In genomic region chrX:7640785-7641184, GRCm38 (mm10) we compare ENCODE assay signal across 15 mouse cellular contexts. TPM values are rescaled to one million over a fixed set of nuclear protein-coding genes. Genes with fewer than 3 reads are reported as not detected.
DNase-seq lines count a peak whose midpoint lies in the region; ATAC-seq and TF ChIP-seq lines count a peak whose summit lies in the region.
"Had no signal": no experiment of that assay in that cellular context is flagged by ENCODE, and none has a peak within 500 bp of the region (broad histone marks: within the 10 kb centered on the region; RNA-seq: fewer than 3 reads in every experiment).

No protein-coding gene starts in this region.

- peak overlapping the region; percentile 55 for H3K4me3 ChIP-seq in cerebellum, adult 2 months (replicated peaks; ENCODE audit: insufficient read depth, low read depth, low read length)
- H3K4me3 ChIP-seq in neural tube, embryonic 12.5 days: no peak overlapping the region
- peak overlapping the region; percentile 23 for H3K4me3 ChIP-seq in midbrain, embryonic 15.5 days
- H3K4me3 ChIP-seq: heart, embryonic 12.5 days had no signal

- no peaks in the 10 kb centered on the region for H3K36me3 ChIP-seq in neural tube, embryonic 12.5 days
- no peaks in the 10 kb centered on the region for H3K36me3 ChIP-seq in midbrain, embryonic 15.5 days (replicated peaks)
- H3K36me3 ChIP-seq: heart, embryonic 12.5 days had no signal

- H3K4me2 ChIP-seq in neural tube, embryonic 12.5 days (replicated peaks): peak overlapping the region; percentile 55
- peak overlapping the region; percentile 71 for H3K4me2 ChIP-seq in midbrain, embryonic 15.5 days
- H3K4me2 ChIP-seq: heart, embryonic 12.5 days had no signal

- 0 out of 2 replicates have a peak overlapping the region, but pooled peaks have one; percentile 13 for H3K9ac ChIP-seq in neural tube, embryonic 12.5 days
- no peak overlapping the region for H3K9ac ChIP-seq in midbrain, embryonic 15.5 days
- H3K9ac ChIP-seq: heart, embryonic 12.5 days had no signal

- peak; percentile 32 to 37 for DNase-seq in cerebellum, adult 2 months
- DNase-seq in neural tube, embryonic 10.5 days (ENCODE audit: extremely low spot score, low spot score): no peak
- DNase-seq in lung, postnatal 25 days (ENCODE audit: low spot score): no peak
- no peak for DNase-seq in thymus, postnatal 10 days (ENCODE audit: low spot score in 2 of 2)
- DNase-seq in urinary bladder, adult 18-20 months (ENCODE audit: low spot score in 2 of 2): no peak
- DNase-seq: gastrocnemius, postnatal 10 days; kidney, postnatal 36 days; right cerebral cortex, postnatal 25 days had no signal

- 11% methylated on average over 12 of the region's 12 CpGs for WGBS in cerebellum, adult 2 months
- 33% methylated on average over 12 of the region's 12 CpGs for WGBS in neural tube, embryonic 12.5 days
- WGBS in midbrain, embryonic 15.5 days: 44% methylated on average over 12 of the region's 12 CpGs

- no peaks in the 10 kb centered on the region for H3K9me3 ChIP-seq in neural tube, embryonic 12.5 days
- H3K9me3 ChIP-seq in midbrain, embryonic 15.5 days: no peaks in the 10 kb centered on the region

- no peak overlapping the region for H3K27ac ChIP-seq in cerebellum, adult 2 months (ENCODE audit: insufficient read depth, low read length)
- no peak overlapping the region for H3K27ac ChIP-seq in neural tube, embryonic 12.5 days
- no peak overlapping the region for H3K27ac ChIP-seq in midbrain, embryonic 15.5 days

- TF ChIP-seq CTCF in cerebellum, adult 2 months (IDR thresholded peaks at IDR 0.05; ENCODE audit: borderline replicate concordance, insufficient read depth, low read depth, low read length): no peak

- peaks cover 6% of the 10 kb centered on the region; the same call in 1 of the 2 replicates for H3K4me1 ChIP-seq in cerebellum, adult 2 months (ENCODE audit: control insufficient read depth, insufficient read depth, low read length)
- 0 out of 2 replicates have a peak, but pooled peaks cover 5% of the 10 kb centered on the region for H3K4me1 ChIP-seq in neural tube, embryonic 12.5 days
- peaks cover 7% of the 10 kb centered on the region for H3K4me1 ChIP-seq in midbrain, embryonic 15.5 days

- no peak for ATAC-seq in cerebellum, adult (ENCODE audit: insufficient number of reproducible peaks, low FRiP score, low TSS enrichment)
- ATAC-seq in neural tube, embryonic 12.5 days (ENCODE audit: low FRiP score, low read depth): no peak
- no peak for ATAC-seq in midbrain, embryonic 15.5 days (replicated peaks)
- ATAC-seq: inflammation-experienced regulatory T-cells, adult 6 months had no signal

- H3K27me3 ChIP-seq in cerebellum, adult 2 months (ENCODE audit: control insufficient read depth, insufficient read depth, low read length): no peaks in the 10 kb centered on the region
- H3K27me3 ChIP-seq in neural tube, embryonic 12.5 days (replicated peaks): no peaks in the 10 kb centered on the region
- no peaks in the 10 kb centered on the region for H3K27me3 ChIP-seq in midbrain, embryonic 15.5 days (replicated peaks)

- no peak for TF ChIP-seq POLR2A in cerebellum, adult 2 months (IDR thresholded peaks at IDR 0.05; ENCODE audit: borderline replicate concordance, insufficient read depth, low read length)

RNA-seq across cellular contexts. Expression of gene Syp, which starts 2.5 kb away (rescaled TPM):
- 945 and 955 TPM in 2 replicates for polyA plus RNA-seq in cerebellum, adult 2 months (2012; rRNA removed)
- polyA plus RNA-seq in neural tube, embryonic 12.5 days (2016; fragmentation: Nextera tagmentation; extraction: Ambion mirVana): 62.2 and 71.0 TPM in 2 replicates
- 176 and 179 TPM in 2 replicates for polyA plus RNA-seq in midbrain, embryonic 15.5 days (2015; fragmentation: Nextera tagmentation; extraction: Ambion mirVana)

RNA-seq across cellular contexts. Expression of gene Prickle3, which starts 16.3 kb away (rescaled TPM):
- 1.7 and 2.1 TPM in 2 replicates for polyA plus RNA-seq in cerebellum, adult 2 months (2012; rRNA removed)
- 2.4 and 3.0 TPM in 2 replicates for polyA plus RNA-seq in neural tube, embryonic 12.5 days (2016; fragmentation: Nextera tagmentation; extraction: Ambion mirVana)
- polyA plus RNA-seq in midbrain, embryonic 15.5 days (2015; fragmentation: Nextera tagmentation; extraction: Ambion mirVana): 1.6 and 1.7 TPM in 2 replicates

RNA-seq across cellular contexts. Expression of gene Plp2, which starts 30.4 kb away (rescaled TPM):
- 5.2 and 6.5 TPM in 2 replicates for polyA plus RNA-seq in cerebellum, adult 2 months (2012; rRNA removed)
- polyA plus RNA-seq in neural tube, embryonic 12.5 days (2016; fragmentation: Nextera tagmentation; extraction: Ambion mirVana): 31.2 and 34.6 TPM in 2 replicates
- polyA plus RNA-seq in midbrain, embryonic 15.5 days (2015; fragmentation: Nextera tagmentation; extraction: Ambion mirVana): 17.5 and 19.7 TPM in 2 replicates

RNA-seq across cellular contexts. Expression of gene Cacna1f, which starts 33.9 kb away (rescaled TPM):
- polyA plus RNA-seq in cerebellum, adult 2 months (2012; rRNA removed): 0.08 and 0.13 TPM in 2 replicates
- polyA plus RNA-seq in neural tube, embryonic 12.5 days (2016; fragmentation: Nextera tagmentation; extraction: Ambion mirVana): 0.47 TPM in 1 of 2 replicates, not detected in the other
- polyA plus RNA-seq in midbrain, embryonic 15.5 days (2015; fragmentation: Nextera tagmentation; extraction: Ambion mirVana): 0.13 and 0.27 TPM in 2 replicates
- polyA plus RNA-seq: heart, embryonic 12.5 days; inflammation-experienced regulatory T-cells, adult 6 months; lung, embryonic 16.5 days; stomach, embryonic 16.5 days had no signal

RNA-seq across cellular contexts. Expression of gene Ccdc22, which starts 35.5 kb away (rescaled TPM):
- polyA plus RNA-seq in cerebellum, adult 2 months (2012; rRNA removed): 31.7 and 33.4 TPM in 2 replicates
- 30.2 and 30.6 TPM in 2 replicates for polyA plus RNA-seq in neural tube, embryonic 12.5 days (2016; fragmentation: Nextera tagmentation; extraction: Ambion mirVana)
- 33.0 and 34.4 TPM in 2 replicates for polyA plus RNA-seq in midbrain, embryonic 15.5 days (2015; fragmentation: Nextera tagmentation; extraction: Ambion mirVana)

Comparison
In these comparisons a context has a peak if more than half of its experiments do, and no peak if none do; other contexts are left out.
1. DNase-seq: peak in cerebellum, adult 2 months (2 of 2); none in neural tube, embryonic 10.5 days (single experiment), lung, postnatal 25 days (single experiment), thymus, postnatal 10 days (0 of 2) and urinary bladder, adult 18-20 months (0 of 2).